Mouse (Mus musculus) gastrocnemius, adult 8-10 months (tissue): ENCODE data around the gene Foxk1. TPM values are rescaled to one million over a fixed set of nuclear protein-coding genes. Genes with fewer than 3 reads are reported as not detected.

Experiments used
- DNase-seq, 2 experiments: peaks; one replicate each; pipeline ENCODE4 v3.0.0; 2022; ENCODE audit warnings: low spot score in 2 of 2
- total RNA-seq, 4 experiments: library from RNA; stranded (reverse); gene quantifications; 2 replicates each; pipeline ENCODE4 v1.2.4; 2022

Foxk1 gene
- total RNA-seq, 4 experiments from 2014 or later = 15.6 to 20.9 (median 17.7) TPM

GRCm38 (mm10) chr5:142477866-142478615 is 76.7 kb downstream of the Foxk1 start:
- no peak for DNase-seq

GRCm38 (mm10) chr5:142478829-142479435 is 77.6 kb downstream of the Foxk1 start:
- peak; percentile 61 to 76 for DNase-seq

GRCm38 (mm10) chr5:142482512-142482911 is 81.2 kb downstream of the Foxk1 start:
- no peak for DNase-seq

GRCm38 (mm10) chr5:142483581-142483980 is 82.3 kb downstream of the Foxk1 start:
- no peak for DNase-seq

DNA sequence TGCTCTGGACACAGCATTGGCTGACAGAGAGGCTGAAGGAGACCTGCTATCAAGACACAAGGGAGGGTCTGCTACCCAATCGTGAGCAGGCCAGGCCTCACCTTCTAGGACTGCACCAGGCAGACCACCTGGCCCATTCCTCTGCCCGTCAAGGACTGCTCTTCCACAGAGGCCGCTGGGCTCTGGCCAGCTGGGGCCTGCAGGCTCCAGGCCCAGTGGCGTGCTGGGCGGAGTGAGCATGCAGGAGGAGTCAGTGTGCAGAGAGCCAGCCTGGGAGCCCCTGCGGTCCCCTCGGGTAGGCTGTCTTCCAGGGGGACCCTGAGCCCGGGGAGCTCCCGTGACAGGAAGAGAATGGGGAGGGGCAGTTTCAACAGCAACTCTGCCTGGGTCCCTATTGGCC is 85.4 kb downstream of the Foxk1 start:
- DNase-seq = no peak

DNA sequence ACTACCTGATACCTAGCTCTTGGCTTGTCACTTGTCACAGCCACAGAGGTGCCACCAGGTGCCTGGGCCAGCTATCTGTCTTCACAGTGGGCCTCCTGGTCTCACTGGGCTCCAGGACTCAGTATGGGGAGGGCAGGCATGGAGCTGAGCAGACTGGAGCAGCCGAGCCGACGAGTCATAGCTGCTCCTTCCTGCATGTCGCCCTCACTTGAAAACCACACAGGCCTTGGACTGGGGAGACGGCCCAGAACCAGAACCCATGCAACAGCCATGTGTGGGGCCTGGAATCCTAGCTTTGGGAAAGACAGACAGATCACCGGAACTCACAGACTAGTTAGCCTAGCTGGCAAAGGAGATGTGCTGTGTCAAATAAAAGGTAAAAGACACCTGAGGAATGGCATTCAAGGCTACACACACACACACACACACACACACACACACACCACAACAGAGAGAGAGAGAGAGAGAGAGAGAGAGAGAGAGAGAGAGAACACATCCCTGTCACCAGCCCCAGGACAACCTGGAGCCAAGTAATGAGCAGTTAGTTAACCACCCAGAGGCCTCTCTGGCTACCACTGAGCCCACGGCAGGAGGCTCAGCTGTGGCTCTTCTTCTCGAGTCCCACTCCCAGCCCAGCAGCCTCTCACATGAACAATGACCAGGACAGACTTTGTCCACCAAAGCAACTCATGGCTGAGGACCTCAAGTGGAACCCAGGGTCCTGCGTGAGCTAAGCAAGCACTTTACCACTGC is 88.8 kb downstream of the Foxk1 start:
- DNase-seq = no peak

- no peak for DNase-seq
Observed at GRCm38 (mm10) chr5:142493307-142493706, 92.0 kb downstream of the Foxk1 start.

DNA sequence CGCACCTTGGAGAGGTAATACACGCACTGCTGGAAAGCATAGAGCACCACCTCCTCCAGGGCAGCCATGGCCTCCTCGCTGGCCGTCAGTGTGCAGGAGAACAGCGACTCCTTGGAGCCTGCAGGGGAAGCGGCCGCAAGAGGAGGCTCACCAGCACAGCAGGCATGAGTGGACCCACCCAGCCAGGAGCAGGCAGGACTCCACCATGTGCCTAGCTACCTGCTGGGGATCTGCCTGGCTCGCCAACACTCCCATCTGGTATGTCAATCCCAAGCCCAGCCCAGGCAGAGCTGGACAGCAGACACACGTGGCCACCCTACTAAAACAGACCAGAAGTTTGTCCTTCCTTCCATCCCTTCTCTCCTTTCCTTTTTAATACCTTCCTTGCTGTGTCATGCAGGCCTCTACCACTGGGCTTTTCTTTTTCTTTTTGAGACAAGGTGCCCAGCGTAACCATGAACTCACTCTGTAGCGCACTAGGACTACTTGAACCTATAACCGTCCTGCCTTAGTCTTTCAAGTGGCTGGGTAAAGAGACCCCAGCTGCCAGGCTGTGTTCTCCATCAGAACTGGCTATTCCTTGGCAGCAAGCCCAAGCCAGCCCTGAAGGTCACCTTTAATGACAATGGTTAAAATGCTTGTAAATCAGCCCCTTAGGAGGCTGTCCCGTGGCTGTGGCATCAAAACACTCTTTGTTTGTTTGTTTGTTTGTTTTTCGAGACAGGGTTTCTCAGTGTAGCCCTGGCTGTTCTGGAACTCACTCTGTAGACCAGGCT is 94.2 kb downstream of the Foxk1 start:
- no peak for DNase-seq

- DNase-seq = no peak
Observed at GRCm38 (mm10) chr5:142498964-142499363, 97.7 kb downstream of the Foxk1 start.

- no peak for DNase-seq
Observed at GRCm38 (mm10) chr5:142500918-142501317, 99.6 kb downstream of the Foxk1 start.

- DNase-seq = peak; percentile 68 to 75
Observed at GRCm38 (mm10) chr5:142502414-142502813, 101.1 kb downstream of the Foxk1 start.

DNA sequence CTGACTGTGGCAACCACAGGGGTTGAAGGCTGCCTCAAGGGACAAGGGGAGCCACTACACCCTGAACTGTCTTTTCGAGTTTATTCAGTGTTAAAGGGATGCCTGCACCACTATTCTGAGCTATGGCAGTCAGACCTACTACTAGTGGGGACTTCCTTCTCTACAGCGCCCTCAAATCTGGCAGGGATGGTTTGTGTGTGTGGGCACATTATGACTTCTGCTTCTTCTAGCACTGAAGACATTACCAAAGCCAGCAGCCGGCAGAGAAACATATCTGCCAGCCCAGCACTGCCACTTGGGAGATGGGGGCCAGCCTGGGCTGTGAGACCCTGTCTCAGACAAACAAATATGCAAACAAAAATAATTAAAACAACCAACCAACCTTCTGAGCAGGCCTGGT is 102.9 kb downstream of the Foxk1 start:
- DNase-seq = no peak

GRCm38 (mm10) chr5:142505695-142506423 is 104.6 kb downstream of the Foxk1 start:
- DNase-seq = no peak

- no peak for DNase-seq
Observed at GRCm38 (mm10) chr5:142509141-142510060, 108.1 kb downstream of the Foxk1 start.

DNA sequence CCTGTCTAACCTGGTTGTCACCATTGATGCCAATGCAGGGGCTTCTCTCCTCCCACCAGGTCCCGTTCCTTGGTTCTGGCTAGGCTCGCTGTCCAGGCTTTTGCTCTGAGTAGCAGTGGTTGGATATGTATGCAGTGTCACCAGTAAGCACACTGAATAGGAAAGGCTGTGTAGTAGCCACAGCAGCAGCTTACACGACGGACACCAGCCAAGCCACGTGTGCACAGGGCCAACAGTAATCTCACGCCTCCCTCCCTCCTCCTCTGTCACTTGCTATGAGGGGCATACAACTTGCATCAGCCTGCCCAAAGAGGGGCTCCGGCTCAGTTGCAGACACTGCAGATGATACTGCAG is 108.7 kb downstream of the Foxk1 start:
- no peak for DNase-seq

Other genes starting within 250 kb of the Foxk1 start
- gene Ap5z1, start 62.4 kb downstream of the Foxk1 start, total RNA-seq = 1 to 10 TPM; 3.7 to 5.0 (median 4.1) TPM
- under 1 TPM in 1 of 4 experiments, not detected in 3; 0.12 TPM for gene Papolb, start 128.6 kb downstream of the Foxk1 start, total RNA-seq
- gene Radil, start 149.6 kb downstream of the Foxk1 start, total RNA-seq = 1 to 10 TPM in 3 of 4 experiments, under 1 TPM in 1; 0.75 to 1.2 (median 1.1) TPM
- gene Mmd2, start 207.3 kb downstream of the Foxk1 start, total RNA-seq = under 1 TPM in 1 of 4 experiments, not detected in 3; 0.40 TPM
- 10 to 100 TPM; 27.1 to 33.4 (median 29.2) TPM for gene Wipi2, start 226.2 kb downstream of the Foxk1 start, total RNA-seq